ENCODE assay signal across 20 mouse cellular contexts in genomic region chr9:67874522-67875222, GRCm38 (mm10). TPM values are rescaled to one million over a fixed set of nuclear protein-coding genes. Genes with fewer than 3 reads are reported as not detected.
DNase-seq lines count a peak whose midpoint lies in the region; ATAC-seq lines count a peak whose summit lies in the region.
"Had no signal": no experiment of that assay in that cellular context is flagged by ENCODE, and none has a peak within 500 bp of the region (broad histone marks: within the 10 kb centered on the region; RNA-seq: fewer than 3 reads in every experiment).

No protein-coding gene starts in this region.

- no peaks in the 10 kb centered on the region for H3K9me3 ChIP-seq in heart, embryonic 11.5 days (replicated peaks; ENCODE audit: control insufficient read depth, low read length)
- H3K9me3 ChIP-seq in liver, embryonic 15.5 days (replicated peaks), result no peaks in the 10 kb centered on the region
- no peaks in the 10 kb centered on the region for H3K9me3 ChIP-seq in kidney, embryonic 14.5 days (ENCODE audit: control insufficient read depth, low read length)
- H3K9me3 ChIP-seq: embryonic facial prominence, embryonic 12.5 days; forebrain, embryonic 12.5 days; hindbrain, embryonic 12.5 days; midbrain, embryonic 12.5 days; neural tube, embryonic 15.5 days had no signal

- peaks cover 5% of the 10 kb centered on the region; the same call in 1 of the 2 replicates for H3K4me1 ChIP-seq in heart, embryonic 11.5 days (ENCODE audit: control insufficient read depth, insufficient read depth, low read length)
- H3K4me1 ChIP-seq in liver, embryonic 15.5 days (replicated peaks), result peaks cover 71% of the 10 kb centered on the region
- H3K4me1 ChIP-seq in kidney, embryonic 14.5 days (ENCODE audit: control insufficient read depth, insufficient read depth, low read length), result no peaks in the 10 kb centered on the region
- H3K4me1 ChIP-seq: embryonic facial prominence, embryonic 12.5 days; forebrain, embryonic 12.5 days; hindbrain, embryonic 12.5 days; midbrain, embryonic 12.5 days; neural tube, embryonic 15.5 days had no signal

- no peaks in the 10 kb centered on the region for H3K36me3 ChIP-seq in heart, embryonic 11.5 days (ENCODE audit: control insufficient read depth, insufficient read depth, low read length)
- H3K36me3 ChIP-seq in liver, embryonic 15.5 days (replicated peaks), result peaks cover 37% of the 10 kb centered on the region
- no peaks in the 10 kb centered on the region for H3K36me3 ChIP-seq in kidney, embryonic 14.5 days (ENCODE audit: control insufficient read depth, insufficient read depth, low read length)
- H3K36me3 ChIP-seq: embryonic facial prominence, embryonic 12.5 days; forebrain, embryonic 12.5 days; midbrain, embryonic 12.5 days had no signal

- no peak overlapping the region for H3K9ac ChIP-seq in heart, embryonic 11.5 days (ENCODE audit: low read depth, low read length)
- no peak overlapping the region for H3K9ac ChIP-seq in liver, embryonic 15.5 days
- no peak overlapping the region for H3K9ac ChIP-seq in kidney, embryonic 14.5 days (ENCODE audit: low read depth, low read length)
- H3K9ac ChIP-seq: embryonic facial prominence, embryonic 12.5 days; forebrain, embryonic 12.5 days; hindbrain, embryonic 12.5 days; midbrain, embryonic 12.5 days; neural tube, embryonic 15.5 days had no signal

- H3K27me3 ChIP-seq in heart, embryonic 11.5 days (ENCODE audit: control insufficient read depth, insufficient read depth, low read length), result no peaks in the 10 kb centered on the region
- no peaks in the 10 kb centered on the region for H3K27me3 ChIP-seq in liver, embryonic 15.5 days
- H3K27me3 ChIP-seq in kidney, embryonic 14.5 days (ENCODE audit: control insufficient read depth, insufficient read depth, low read length), result no peaks in the 10 kb centered on the region
- H3K27me3 ChIP-seq: embryonic facial prominence, embryonic 12.5 days; forebrain, embryonic 12.5 days; hindbrain, embryonic 12.5 days; midbrain, embryonic 12.5 days; neural tube, embryonic 15.5 days had no signal

- peak; percentile 89 for ATAC-seq in heart, embryonic 11.5 days (replicated peaks; ENCODE audit: insufficient number of reproducible peaks, low FRiP score, low TSS enrichment)
- peak; percentile 32 for ATAC-seq in liver, embryonic 15.5 days (ENCODE audit: insufficient read depth)
- ATAC-seq in kidney, embryonic 14.5 days (ENCODE audit: low FRiP score, low TSS enrichment), result no peak
- ATAC-seq in erythroblast, adult 5-6 weeks (replicated peaks; ENCODE audit: low FRiP score, poor library complexity, severe bottlenecking), result no peak
- ATAC-seq: intestine, postnatal 0 days had no signal

- 58% methylated on average over 7 of the region's 7 CpGs for WGBS in heart, embryonic 11.5 days (ENCODE audit: insufficient replicate concordance)
- WGBS in liver, embryonic 15.5 days (ENCODE audit: insufficient replicate concordance), result 36% methylated on average over 7 of the region's 7 CpGs
- WGBS in kidney, embryonic 14.5 days, result 66% methylated on average over 7 of the region's 7 CpGs

- no peak overlapping the region for H3K4me2 ChIP-seq in heart, embryonic 11.5 days
- no peak overlapping the region for H3K4me2 ChIP-seq in liver, embryonic 15.5 days
- no peak overlapping the region for H3K4me2 ChIP-seq in kidney, embryonic 14.5 days (replicated peaks; ENCODE audit: low read depth, low read length)
- H3K4me2 ChIP-seq: embryonic facial prominence, embryonic 12.5 days; forebrain, embryonic 12.5 days; hindbrain, embryonic 12.5 days; midbrain, embryonic 12.5 days; neural tube, embryonic 15.5 days had no signal

- no peak overlapping the region for H3K4me3 ChIP-seq in heart, embryonic 11.5 days (ENCODE audit: low read depth, low read length)
- H3K4me3 ChIP-seq in liver, embryonic 15.5 days (replicated peaks), result no peak overlapping the region
- no peak overlapping the region for H3K4me3 ChIP-seq in kidney, embryonic 14.5 days (ENCODE audit: low read length)
- H3K4me3 ChIP-seq: embryonic facial prominence, embryonic 12.5 days; erythroblast, embryonic 14.5 days; forebrain, embryonic 12.5 days; hindbrain, embryonic 12.5 days; midbrain, embryonic 12.5 days; neural tube, embryonic 15.5 days had no signal

- intact Hi-C loops in heart, postnatal 14 days (cut with DNase I), result loop anchor here (1.0 to 5.0 kb wide), 2 partner anchors 46 to 117 kb away; partner anchors contain the start of gene C2cd4b

- no peak for DNase-seq in heart, postnatal 14 days
- DNase-seq in c-Kit-positive CD71-positive TER-119-positive erythroid progenitor cells, embryonic 14.5 days (ENCODE audit: low spot score), result peak; percentile 52
- DNase-seq in urinary bladder, postnatal 4 days (ENCODE audit: low spot score in 2 of 2), result no peak

- H3K27ac ChIP-seq in heart, embryonic 11.5 days (ENCODE audit: low read depth, low read length), result peak overlapping the region; percentile 82
- H3K27ac ChIP-seq in liver, embryonic 15.5 days (replicated peaks), result peak overlapping the region; percentile 66
- H3K27ac ChIP-seq in kidney, embryonic 14.5 days (ENCODE audit: low read depth, low read length), result no peak overlapping the region
- H3K27ac ChIP-seq: embryonic facial prominence, embryonic 12.5 days; forebrain, embryonic 12.5 days; hindbrain, embryonic 12.5 days; macrophage; midbrain, embryonic 12.5 days; neural tube, embryonic 15.5 days had no signal

RNA-seq across cellular contexts. Expression of gene Vps13c, which starts 34.5 kb away (rescaled TPM):
- 5.4 and 9.8 TPM in 2 replicates for polyA plus RNA-seq in heart, embryonic 11.5 days (2014; fragmentation: Nextera tagmentation; extraction: Ambion mirVana)
- 10 to 100 TPM; 37.8 to 38.0 TPM for total RNA-seq in heart, postnatal 14 days (2021)
- 4.3 and 4.4 TPM in 2 replicates for polyA plus RNA-seq in liver, embryonic 15.5 days (2015; fragmentation: Nextera tagmentation; extraction: Ambion mirVana)
- polyA plus RNA-seq in kidney, embryonic 14.5 days (2014; fragmentation: Nextera tagmentation; extraction: Ambion mirVana), result 3.5 and 7.9 TPM in 2 replicates
- 6.7 and 12.3 TPM in 2 replicates for total RNA-seq in erythroblast, adult 5-6 weeks (2015; ENCODE audit: low replicate concordance)
- 6.5 and 8.4 TPM in 2 replicates for total RNA-seq in erythroblast, adult 5-6 weeks (2017; ENCODE audit: low replicate concordance)

RNA-seq across cellular contexts. Expression of gene C2cd4a, which starts 42.5 kb away (rescaled TPM):
- 0.21 and 0.56 TPM in 2 replicates for polyA plus RNA-seq in heart, embryonic 11.5 days (2014; fragmentation: Nextera tagmentation; extraction: Ambion mirVana)
- total RNA-seq in heart, postnatal 14 days (2021), result not detected
- polyA plus RNA-seq in liver, embryonic 15.5 days (2015; fragmentation: Nextera tagmentation; extraction: Ambion mirVana), result 0.74 and 1.2 TPM in 2 replicates
- polyA plus RNA-seq in kidney, embryonic 14.5 days (2014; fragmentation: Nextera tagmentation; extraction: Ambion mirVana), result 1.3 and 2.7 TPM in 2 replicates
- total RNA-seq in erythroblast, adult 5-6 weeks (2015; ENCODE audit: low replicate concordance), result not detected in 2 replicates
- not detected in 2 replicates for total RNA-seq in erythroblast, adult 5-6 weeks (2017; ENCODE audit: low replicate concordance)
- total RNA-seq: adrenal gland, postnatal 14 days; gastrocnemius, adult 18-20 months; heart, postnatal 10 days; left cerebral cortex, postnatal 4 days; liver, adult 2 months had no signal
- polyA plus RNA-seq: forebrain, embryonic 12.5 days; hindbrain, embryonic 12.5 days; macrophage had no signal

Comparison
In these comparisons a context has a peak if more than half of its experiments do, and no peak if none do; other contexts are left out.
1. ATAC-seq: peak in heart, embryonic 11.5 days (single experiment) and liver, embryonic 15.5 days (single experiment); none in kidney, embryonic 14.5 days (single experiment) and erythroblast, adult 5-6 weeks (single experiment).